Mouse (Mus musculus) cerebral cortex, adult 2 months (tissue): ENCODE results near the gene 1700069L16Rik.

Source experiments
- WGBS: fragments of 180-500 bp; shearing (Covaris S2); methylation state at CpG from one replicate; pipeline ENCODE4 v1.1.7; 2018; 5-methylcytosine and 5-hydroxymethylcytosine counted together

1700069L16Rik gene

DNA sequence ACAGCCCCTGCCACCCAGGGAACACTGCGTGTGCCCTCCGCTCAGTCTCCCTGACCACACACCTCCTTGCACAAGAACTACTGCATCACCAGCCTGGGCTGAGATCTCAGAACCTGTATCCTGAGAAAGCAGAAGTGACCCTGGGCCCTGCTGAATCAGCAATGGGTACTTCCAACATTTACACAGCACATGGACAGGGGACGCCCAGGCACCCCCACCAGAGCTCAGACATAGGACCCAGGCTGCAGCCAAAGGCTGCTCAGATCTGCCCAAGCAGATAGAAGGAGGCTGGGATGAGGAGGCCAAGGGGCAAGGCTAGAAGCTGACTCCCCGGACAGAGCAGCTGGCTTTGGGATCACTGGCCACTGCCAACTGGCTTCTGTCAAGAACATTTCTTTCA, 80.1 kb downstream of the 1700069L16Rik start:
- WGBS = 81% methylated on average over 4 of the region's 4 CpGs

DNA sequence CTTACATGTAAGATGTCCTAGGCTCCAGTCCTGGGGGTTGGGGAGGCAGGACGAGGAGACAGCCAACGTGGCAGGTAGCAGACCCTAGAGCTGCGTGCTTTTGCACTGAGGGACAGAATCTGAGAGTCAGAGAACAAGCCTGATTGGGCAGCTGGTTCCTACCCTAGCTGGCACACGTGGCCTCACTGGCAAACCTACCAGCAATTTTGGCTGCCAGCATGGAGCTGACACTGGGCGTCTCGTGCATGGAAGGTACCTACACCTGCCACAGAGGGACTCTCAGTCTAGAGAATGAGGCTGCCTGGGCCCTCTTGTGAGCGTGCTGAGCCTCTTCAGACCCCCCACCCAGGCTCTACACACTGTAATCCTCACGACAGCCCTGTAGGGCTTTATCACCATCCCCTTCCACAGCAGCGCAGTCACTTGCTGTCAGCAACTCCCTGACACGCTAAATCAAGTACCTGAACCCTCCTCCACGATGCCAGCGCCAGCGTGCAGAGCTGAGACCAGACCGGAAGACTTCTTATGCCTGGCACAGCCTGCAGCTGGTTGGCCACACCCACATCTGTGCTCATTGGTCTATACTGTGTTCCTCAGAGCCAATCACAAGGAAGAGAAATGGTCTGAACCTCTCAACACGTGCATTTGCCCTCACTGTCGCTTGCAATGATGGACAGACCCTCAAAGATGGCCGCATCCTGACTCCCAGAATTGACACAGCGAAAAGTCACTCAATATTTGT, 81.3 kb downstream of the 1700069L16Rik start:
- 44% methylated on average over 18 of the region's 18 CpGs for WGBS
